Mouse (Mus musculus) erythroblast, embryonic 14.5 days (primary cell): ENCODE results near the gene Rhot2.

Experiments
- GATA1 ChIP-seq: IDR thresholded peaks from 2 replicates; pipeline ENCODE4 v1.6.1; 2012; ENCODE audit warnings: low read length, inconsistent platforms, mixed read lengths
- TAL1 ChIP-seq: IDR thresholded peaks from 3 replicates; pipeline ENCODE4 v1.6.1; 2012; ENCODE audit warnings: low read length, inconsistent platforms, mixed read lengths

DNA sequence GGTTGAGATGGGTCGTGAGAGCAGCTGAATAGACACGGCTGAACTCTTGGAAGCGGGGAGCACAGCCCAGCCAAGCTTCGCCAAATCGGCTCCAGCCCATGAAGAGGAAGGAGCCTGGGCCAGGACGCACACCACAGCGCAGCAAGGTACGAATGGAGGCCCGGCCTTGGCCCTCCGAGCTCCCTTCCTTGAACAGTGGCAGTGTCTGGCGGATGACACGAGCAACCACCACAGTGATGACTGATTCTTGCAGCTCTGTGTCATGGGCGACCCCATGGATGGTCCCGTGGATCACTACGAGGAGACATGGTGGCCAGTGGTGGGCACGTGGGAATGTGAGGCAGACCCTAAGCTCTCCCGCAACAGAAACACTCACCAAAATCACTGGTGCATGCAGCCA, 49.7 kb downstream of the Rhot2 start:
- no peak for TF ChIP-seq TAL1
- no peak for TF ChIP-seq GATA1
